Mouse (Mus musculus): ENCODE measurements around the gene Pfpl. TPM values are rescaled to one million over a fixed set of nuclear protein-coding genes. Genes with fewer than 3 reads are reported as not detected.

The Pfpl gene
- total RNA-seq, 1 experiment = not detected

DNA sequence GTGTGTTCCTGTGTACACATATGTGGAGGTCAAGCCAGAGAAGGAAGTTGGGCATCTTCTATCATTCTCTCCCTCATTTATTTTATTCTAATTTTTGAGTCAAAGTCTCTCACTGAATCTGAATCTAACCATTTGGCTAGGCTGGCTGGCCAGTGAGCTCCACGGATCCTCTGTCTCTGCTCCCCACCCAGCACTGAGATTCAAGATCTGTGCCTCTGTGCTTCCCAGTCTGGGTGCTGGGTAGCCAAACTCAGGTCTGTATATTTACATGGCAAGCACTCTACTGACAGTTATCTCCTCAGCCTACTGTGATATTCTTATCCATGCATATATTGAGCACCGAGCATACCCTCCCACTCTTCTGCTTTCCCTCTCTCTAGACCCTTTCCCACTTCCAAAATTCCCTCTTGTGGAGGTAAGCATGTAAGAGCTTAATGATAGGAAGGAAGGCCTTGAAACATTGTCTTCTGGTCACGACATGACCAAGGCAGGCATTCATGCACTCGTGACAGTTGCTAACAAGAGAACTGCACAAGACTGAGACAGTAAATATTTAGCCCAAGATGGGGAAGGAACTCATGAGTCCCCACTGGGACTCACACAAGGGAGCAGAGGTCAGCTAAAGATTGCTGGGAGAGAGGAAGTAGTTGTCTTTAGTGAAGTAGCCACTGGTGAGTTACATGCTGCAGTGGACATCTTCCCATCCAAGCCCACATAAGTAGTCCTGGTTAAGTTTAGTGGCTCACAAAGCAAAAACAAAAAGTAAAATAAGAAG is 8.2 kb downstream of the Pfpl start:
- H3K9ac ChIP-seq (ENCODE audit: insufficient read depth, low read depth, low read length, poor library complexity, severe bottlenecking) = no peak overlapping the region
- H3K4me1 ChIP-seq (ENCODE audit: control insufficient read depth in 2 of 2, insufficient read depth in 2 of 2, low read length in 2 of 2, poor library complexity in 1 of 2) = peaks cover 0 to 3% of the 10 kb centered on the region in 2 experiments; a peak in 1 of 4 replicates
- DNase-seq (ENCODE audit: low read depth, low spot score) = no peak
- H3K4me3 ChIP-seq (ENCODE audit: insufficient read depth in 1 of 2, low read depth in 1 of 2, low read length in 2 of 2, poor library complexity in 1 of 2, severe bottlenecking in 1 of 2) = no peak overlapping the region
- TF ChIP-seq ZC3H11A (IDR thresholded peaks at IDR 0.05; ENCODE audit: borderline replicate concordance, low read depth, low read length) (no peak), MAFK (IDR thresholded peaks at IDR 0.05; ENCODE audit: insufficient read depth, low read depth, low read length) (no peak)
- no peaks in the 10 kb centered on the region for H3K36me3 ChIP-seq (ENCODE audit: control insufficient read depth, insufficient read depth, low read length, poor library complexity, severe bottlenecking)
- no peak overlapping the region for H3K27ac ChIP-seq (ENCODE audit: insufficient read depth, low read depth, low read length, poor library complexity, severe bottlenecking)
- in situ Hi-C loops (cut with MboI; ENCODE audit: low sequenced_read_pairs in 2 of 2, unreplicated experiment in 2 of 2) = no loop called here
- H3K9me3 ChIP-seq (ENCODE audit: control insufficient read depth, insufficient read depth, low read depth, low read length) = no peaks in the 10 kb centered on the region

DNA sequence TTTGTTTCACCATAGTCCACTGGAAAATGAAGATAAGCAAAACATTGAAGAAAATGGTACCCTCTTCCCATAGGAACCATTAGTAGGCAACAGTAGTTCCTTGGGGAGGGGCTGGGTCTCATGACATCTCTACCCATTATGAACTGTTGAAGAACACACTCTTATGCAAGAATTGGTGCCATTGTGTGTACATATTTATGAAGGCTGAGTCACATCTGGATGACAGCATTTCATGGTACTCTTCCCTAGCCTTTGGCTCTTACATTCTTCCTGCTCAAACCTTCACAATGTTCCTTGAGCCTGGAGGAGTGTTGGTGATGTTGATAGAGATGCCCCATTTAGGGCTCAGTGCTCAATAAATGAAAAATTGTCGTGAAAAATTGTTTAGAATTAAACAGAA is 11.9 kb downstream of the Pfpl start:
- in situ Hi-C loops (cut with MboI; ENCODE audit: low sequenced_read_pairs in 2 of 2, unreplicated experiment in 2 of 2) = no loop called here
- no peak for DNase-seq (ENCODE audit: low read depth, low spot score)
- H3K4me1 ChIP-seq (ENCODE audit: control insufficient read depth in 2 of 2, insufficient read depth in 2 of 2, low read length in 2 of 2, poor library complexity in 1 of 2) = peaks cover 0 to 3% of the 10 kb centered on the region in 2 experiments; a peak in 1 of 4 replicates
- no peaks in the 10 kb centered on the region for H3K9me3 ChIP-seq (ENCODE audit: control insufficient read depth, insufficient read depth, low read depth, low read length)
- H3K27ac ChIP-seq (ENCODE audit: insufficient read depth, low read depth, low read length, poor library complexity, severe bottlenecking) = no peak overlapping the region
- H3K36me3 ChIP-seq (ENCODE audit: control insufficient read depth, insufficient read depth, low read length, poor library complexity, severe bottlenecking) = no peaks in the 10 kb centered on the region
- no peak overlapping the region for H3K4me3 ChIP-seq (ENCODE audit: insufficient read depth in 1 of 2, low read depth in 1 of 2, low read length in 2 of 2, poor library complexity in 1 of 2, severe bottlenecking in 1 of 2)
- TF ChIP-seq MAFK (IDR thresholded peaks at IDR 0.05; ENCODE audit: insufficient read depth, low read depth, low read length) = no peak
- TF ChIP-seq ZC3H11A (IDR thresholded peaks at IDR 0.05; ENCODE audit: borderline replicate concordance, low read depth, low read length) = no peak
- H3K9ac ChIP-seq (ENCODE audit: insufficient read depth, low read depth, low read length, poor library complexity, severe bottlenecking) = no peak overlapping the region

- TF ChIP-seq HCFC1 (IDR thresholded peaks at IDR 0.05; ENCODE audit: borderline replicate concordance, insufficient read depth, low read length) = no peak
- no peak for TF ChIP-seq MAFK (IDR thresholded peaks at IDR 0.05; ENCODE audit: insufficient read depth, low read depth, low read length)
- TF ChIP-seq ZNF384 (IDR thresholded peaks at IDR 0.05; ENCODE audit: low read depth, low read length) = no peak
- no peak for TF ChIP-seq ZC3H11A (IDR thresholded peaks at IDR 0.05; ENCODE audit: borderline replicate concordance, low read depth, low read length)
- no peak for TF ChIP-seq CHD2 (IDR thresholded peaks at IDR 0.05; ENCODE audit: low read depth, low read length)
- H3K4me1 ChIP-seq (ENCODE audit: control insufficient read depth in 2 of 2, insufficient read depth in 2 of 2, low read length in 2 of 2, poor library complexity in 1 of 2) = peaks cover 0 to 3% of the 10 kb centered on the region in 2 experiments; a peak in 1 of 4 replicates
- in situ Hi-C loops (cut with MboI; ENCODE audit: low sequenced_read_pairs in 2 of 2, unreplicated experiment in 2 of 2) = no loop called here
Measured at GRCm38 (mm10) chr19:12440103-12440725, 12.5 kb downstream of the Pfpl start.

DNA sequence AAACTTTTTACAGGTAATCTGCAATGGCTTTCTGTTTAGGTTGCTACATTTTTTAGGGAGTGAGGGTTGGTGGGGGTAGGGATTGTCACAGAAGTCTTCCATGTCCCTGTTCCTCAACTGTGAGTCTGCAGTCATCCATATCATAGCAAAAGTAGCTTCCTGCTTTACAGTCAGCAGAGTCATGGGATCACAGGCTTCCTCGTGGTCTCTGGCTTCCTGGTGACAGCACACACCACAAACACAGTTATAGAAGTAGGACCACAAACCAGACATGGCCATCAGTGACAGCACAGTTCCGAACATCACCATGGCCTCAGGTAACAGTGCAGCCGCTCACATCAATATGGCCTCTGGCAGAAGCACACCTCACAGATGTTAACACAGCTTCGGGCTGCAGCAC is 14.9 kb downstream of the Pfpl start:
- H3K9me3 ChIP-seq (ENCODE audit: control insufficient read depth, insufficient read depth, low read depth, low read length) = no peaks in the 10 kb centered on the region; the same call in 1 of the 2 replicates
- TF ChIP-seq ZNF384 (IDR thresholded peaks at IDR 0.05; ENCODE audit: low read depth, low read length) = no peak
- TF ChIP-seq CHD2 (IDR thresholded peaks at IDR 0.05; ENCODE audit: low read depth, low read length) = no peak
- TF ChIP-seq ZC3H11A (IDR thresholded peaks at IDR 0.05; ENCODE audit: borderline replicate concordance, low read depth, low read length) = no peak
- TF ChIP-seq MAFK (IDR thresholded peaks at IDR 0.05; ENCODE audit: insufficient read depth, low read depth, low read length) = no peak
- no peak for TF ChIP-seq HCFC1 (IDR thresholded peaks at IDR 0.05; ENCODE audit: borderline replicate concordance, insufficient read depth, low read length)
- peaks cover 0 to 3% of the 10 kb centered on the region in 2 experiments; a peak in 1 of 4 replicates for H3K4me1 ChIP-seq (ENCODE audit: control insufficient read depth in 2 of 2, insufficient read depth in 2 of 2, low read length in 2 of 2, poor library complexity in 1 of 2)
- H3K4me3 ChIP-seq (ENCODE audit: insufficient read depth in 1 of 2, low read depth in 1 of 2, low read length in 2 of 2, poor library complexity in 1 of 2, severe bottlenecking in 1 of 2) = no peak overlapping the region
- in situ Hi-C loops (cut with MboI; ENCODE audit: low sequenced_read_pairs in 2 of 2, unreplicated experiment in 2 of 2) = no loop called here
- no peak overlapping the region for H3K9ac ChIP-seq (ENCODE audit: insufficient read depth, low read depth, low read length, poor library complexity, severe bottlenecking)
- no peaks in the 10 kb centered on the region for H3K36me3 ChIP-seq (ENCODE audit: control insufficient read depth, insufficient read depth, low read length, poor library complexity, severe bottlenecking)
- no peak overlapping the region for H3K27ac ChIP-seq (ENCODE audit: insufficient read depth, low read depth, low read length, poor library complexity, severe bottlenecking)
- DNase-seq (ENCODE audit: low read depth, low spot score) = no peak

More at GRCm38 (mm10) chr19:12440103-12440725, 12.5 kb downstream of the Pfpl start:
- no peaks in the 10 kb centered on the region for H3K9me3 ChIP-seq (ENCODE audit: control insufficient read depth, insufficient read depth, low read depth, low read length)
- no peak overlapping the region for H3K4me3 ChIP-seq (ENCODE audit: insufficient read depth in 1 of 2, low read depth in 1 of 2, low read length in 2 of 2, poor library complexity in 1 of 2, severe bottlenecking in 1 of 2)
- H3K9ac ChIP-seq (ENCODE audit: insufficient read depth, low read depth, low read length, poor library complexity, severe bottlenecking) = no peak overlapping the region
- no peak for DNase-seq (ENCODE audit: low read depth, low spot score)
- no peaks in the 10 kb centered on the region for H3K36me3 ChIP-seq (ENCODE audit: control insufficient read depth, insufficient read depth, low read length, poor library complexity, severe bottlenecking)
- 0 out of 2 replicates have a peak overlapping the region, but pooled peaks have one; percentile 0 for H3K27ac ChIP-seq (ENCODE audit: insufficient read depth, low read depth, low read length, poor library complexity, severe bottlenecking)

Measured in ES-E14 (cell line).